Mouse (Mus musculus) stomach, embryonic 14.5 days (tissue): ENCODE results near the gene Gm13277. TPM values are rescaled to one million over a fixed set of nuclear protein-coding genes. Genes with fewer than 3 reads are reported as not detected.
"Not testable (repeated sequence)": the region's sequence is repeated elsewhere in the genome, so short reads cannot be mapped to it uniquely, and the experiment has no call there.

Source experiments
- ATAC-seq: fragments of 200-750 bp; cut with Nextera tagmentation; 2 replicates; pipeline ENCODE4 v1.8.0; 2017; ENCODE audit warnings: low read depth, moderate TSS enrichment; ENCODE audit not compliant: insufficient number of reproducible peaks, insufficient read depth, low FRiP score
- H3K27ac ChIP-seq: fragments of 300-500 bp; sonication (generic); 2 replicates; pipeline ENCODE4 v1.5.1; 2014; ENCODE audit warnings: mild to moderate bottlenecking, low read length, moderate library complexity, mixed read lengths
- H3K27me3 ChIP-seq: fragments of 300-500 bp; sonication (generic); 2 replicates; pipeline ENCODE4 v1.6.1; 2014; ENCODE audit warnings: low read length, control low read depth, mixed read lengths; ENCODE audit not compliant: control insufficient read depth, insufficient read depth
- H3K36me3 ChIP-seq: fragments of 300-500 bp; sonication (generic); 2 replicates; pipeline ENCODE4 v1.6.1; 2014; ENCODE audit warnings: mild to moderate bottlenecking, control low read depth, low read length, moderate library complexity, mixed read lengths; ENCODE audit not compliant: control insufficient read depth, insufficient read depth
- H3K4me1 ChIP-seq: fragments of 300-500 bp; sonication (generic); 2 replicates; pipeline ENCODE4 v1.6.1; 2014; ENCODE audit warnings: low read length, control low read depth, mixed read lengths; ENCODE audit not compliant: control insufficient read depth, insufficient read depth
- H3K4me2 ChIP-seq: fragments of 300-500 bp; sonication (generic); replicated peaks from 2 replicates; pipeline ENCODE4 v1.6.1; 2014; ENCODE audit warnings: low read depth, low read length, control low read depth
- H3K4me3 ChIP-seq: fragments of 300-500 bp; sonication (generic); 2 replicates; pipeline ENCODE4 v1.5.1; 2014; ENCODE audit warnings: low read depth, low read length, control low read depth
- H3K9ac ChIP-seq: fragments of 300-500 bp; sonication (generic); replicated peaks from 2 replicates; pipeline ENCODE4 v1.6.1; 2014; ENCODE audit warnings: low read depth, mild to moderate bottlenecking, control low read depth, low read length, moderate library complexity, mixed read lengths
- H3K9me3 ChIP-seq: fragments of 300-500 bp; sonication (generic); 2 replicates; pipeline ENCODE4 v1.6.1; 2016; ENCODE audit warnings: low read depth, low read length, control low read depth; ENCODE audit not compliant: control insufficient read depth
- WGBS: fragments of 180-500 bp; shearing (Covaris S2); extraction: QIAGEN DNeasy Blood & Tissue Kit; methylation state at CpG from one replicate; pipeline ENCODE4 v1.1.7; 2014; 5-methylcytosine and 5-hydroxymethylcytosine counted together
- polyA plus RNA-seq: library from polyadenylated mRNA; unstranded; fragments of >200 nt; fragmentation: Nextera tagmentation; extraction: Ambion mirVana; gene quantifications from 2 replicates; pipeline ENCODE4 v1.2.1, GENCODE M21; 2014

The Gm13277 gene
- polyA plus RNA-seq, 1 experiment from 2014 or later: not detected

DNA sequence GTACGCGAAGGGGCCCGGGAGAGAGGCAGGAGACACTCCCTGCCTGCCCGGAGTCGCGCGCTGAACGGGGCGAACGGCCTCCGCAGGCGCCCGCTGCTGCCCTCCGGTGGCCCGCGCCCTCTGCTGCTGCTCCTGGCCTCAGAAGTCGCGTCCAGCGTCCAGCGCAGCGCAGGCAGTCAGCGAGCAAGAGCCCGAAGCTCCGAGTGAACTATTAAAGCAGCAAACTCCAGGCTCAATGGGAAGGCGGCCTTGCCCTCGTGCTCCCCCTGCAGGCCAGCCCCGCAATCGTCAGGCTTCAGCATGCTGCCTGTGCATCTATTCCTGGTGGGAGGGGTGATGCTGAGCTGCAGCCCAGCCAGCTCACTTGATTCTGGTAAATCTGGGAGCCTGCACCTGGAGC is 8.7 kb downstream of the Gm13277 start, which contains the start of gene Gm13279:
Gene Gm13279 (plus strand): TSS at position 301 of the 400 bp plus-strand sequence.
- not testable (repeated sequence) for H3K27me3 ChIP-seq, H3K36me3 ChIP-seq, H3K27ac ChIP-seq, H3K4me3 ChIP-seq, ATAC-seq, H3K4me2 ChIP-seq, H3K4me1 ChIP-seq, H3K9ac ChIP-seq, H3K9me3 ChIP-seq
- no CpG with 5 or more reads among the region's 28 CpGs for WGBS

DNA sequence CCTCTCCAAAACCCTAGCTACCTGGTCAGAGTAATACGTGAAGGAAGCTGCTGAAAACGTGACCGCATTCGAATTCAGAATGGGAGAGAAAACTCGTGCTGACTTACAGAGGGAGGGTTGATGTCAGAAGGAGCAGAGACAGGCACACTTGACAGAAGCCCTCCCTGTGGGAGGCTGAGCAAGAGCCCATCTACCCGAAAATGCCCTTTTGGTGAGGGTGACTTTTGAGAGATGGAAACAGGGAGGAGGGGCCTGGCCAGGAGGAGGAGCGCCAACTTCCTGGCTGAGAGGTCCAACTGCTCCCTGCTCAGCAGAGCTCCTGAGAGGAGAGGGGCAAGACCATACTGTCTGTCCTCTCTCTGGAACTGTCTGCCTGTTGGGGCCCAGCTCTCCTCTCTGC is 10.9 kb downstream of the Gm13277 start, which contains the start of gene Gm13285:
Gene Gm13285 (plus strand): TSS at position 301 of the 400 bp plus-strand sequence.
- WGBS: 25% methylated on average over 1 of the region's 7 CpGs
- not testable (repeated sequence) for ATAC-seq

DNA sequence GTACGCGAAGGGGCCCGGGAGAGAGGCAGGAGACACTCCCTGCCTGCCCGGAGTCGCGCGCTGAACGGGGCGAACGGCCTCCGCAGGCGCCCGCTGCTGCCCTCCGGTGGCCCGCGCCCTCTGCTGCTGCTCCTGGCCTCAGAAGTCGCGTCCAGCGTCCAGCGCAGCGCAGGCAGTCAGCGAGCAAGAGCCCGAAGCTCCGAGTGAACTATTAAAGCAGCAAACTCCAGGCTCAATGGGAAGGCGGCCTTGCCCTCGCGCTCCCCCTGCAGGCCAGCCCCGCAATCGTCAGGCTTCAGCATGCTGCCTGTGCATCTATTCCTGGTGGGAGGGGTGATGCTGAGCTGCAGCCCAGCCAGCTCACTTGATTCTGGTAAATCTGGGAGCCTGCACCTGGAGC is 14.5 kb downstream of the Gm13277 start, which contains the start of gene Gm13287:
Gene Gm13287 (plus strand): TSS at position 301 of the 400 bp plus-strand sequence.
- WGBS: no CpG with 5 or more reads among the region's 29 CpGs
- H3K27ac ChIP-seq, H3K4me2 ChIP-seq, ATAC-seq, H3K27me3 ChIP-seq, H3K36me3 ChIP-seq, H3K9ac ChIP-seq, H3K4me3 ChIP-seq, H3K4me1 ChIP-seq, H3K9me3 ChIP-seq: not testable (repeated sequence)

More for the DNA sequence above, 10.9 kb downstream of the Gm13277 start, which contains the start of gene Gm13285:
- H3K4me1 ChIP-seq, H3K4me2 ChIP-seq, H3K9me3 ChIP-seq, H3K27ac ChIP-seq, H3K4me3 ChIP-seq, H3K9ac ChIP-seq, H3K36me3 ChIP-seq, H3K27me3 ChIP-seq: not testable (repeated sequence)

DNA sequence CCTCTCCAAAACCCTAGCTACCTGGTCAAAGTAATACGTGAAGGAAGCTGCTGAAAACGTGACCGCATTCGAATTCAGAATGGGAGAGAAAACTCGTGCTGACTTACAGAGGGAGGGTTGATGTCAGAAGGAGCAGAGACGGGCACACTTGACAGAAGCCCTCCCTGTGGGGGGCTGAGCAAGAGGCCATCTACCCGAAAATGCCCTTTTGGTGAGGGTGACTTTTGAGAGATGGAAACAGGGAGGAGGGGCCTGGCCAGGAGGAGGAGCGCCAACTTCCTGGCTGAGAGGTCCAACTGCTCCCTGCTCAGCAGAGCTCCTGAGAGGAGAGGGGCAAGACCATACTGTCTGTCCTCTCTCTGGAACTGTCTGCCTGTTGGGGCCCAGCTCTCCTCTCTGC is 16.8 kb downstream of the Gm13277 start, which contains the start of gene Gm13288:
Gene Gm13288 (plus strand): TSS at position 301 of the 400 bp plus-strand sequence.
- H3K4me2 ChIP-seq, H3K9me3 ChIP-seq, H3K27ac ChIP-seq, ATAC-seq, H3K9ac ChIP-seq, H3K36me3 ChIP-seq, H3K4me1 ChIP-seq, H3K4me3 ChIP-seq, H3K27me3 ChIP-seq: not testable (repeated sequence)
- WGBS: no CpG with 5 or more reads among the region's 8 CpGs

GRCm38 (mm10) chr4:88805761-88806160 is 17.3 kb downstream of the Gm13277 start:
- H3K4me3 ChIP-seq, H3K27ac ChIP-seq, H3K4me2 ChIP-seq, H3K9me3 ChIP-seq, H3K36me3 ChIP-seq, H3K4me1 ChIP-seq, H3K9ac ChIP-seq, ATAC-seq, H3K27me3 ChIP-seq: not testable (repeated sequence)
- no CpG with 5 or more reads among the region's 34 CpGs for WGBS

DNA sequence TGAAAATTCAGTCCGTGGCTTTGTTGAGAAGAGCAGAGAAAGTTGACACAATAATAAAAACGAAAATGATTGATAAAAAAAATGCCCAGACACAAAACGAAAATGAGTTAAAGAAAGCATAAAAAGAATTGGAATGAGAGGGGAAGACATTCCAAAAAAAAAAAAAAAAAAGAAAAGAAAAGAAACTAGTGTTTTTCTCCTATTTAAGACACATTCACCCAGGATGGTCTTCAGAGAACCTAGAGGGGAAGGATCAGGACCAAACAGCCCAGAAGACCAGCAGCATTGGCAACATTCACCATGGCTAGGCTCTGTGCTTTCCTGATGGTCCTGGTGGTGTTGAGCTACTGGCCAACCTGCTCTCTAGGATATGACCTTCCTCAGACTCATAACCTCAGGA is 27.5 kb downstream of the Gm13277 start, which contains the start of gene Ifna7:
Gene Ifna7 (plus strand): TSS at position 301 of the 400 bp plus-strand sequence.
- WGBS: 52% methylated on average over 3 of the region's 3 CpGs
- Histone ChIP-seq H3K27ac (no peak within 1 kb of the TSS), H3K27me3 (no peaks in the 10 kb centered on the region; the same call in 1 of the 2 replicates), H3K36me3 (no peaks in the 10 kb centered on the region), H3K4me2 (no peak within 1 kb of the TSS), H3K4me3 (no peak within 1 kb of the TSS), H3K9me3 (no peaks in the 10 kb centered on the region), H3K4me1 (no peaks in the 10 kb centered on the region), H3K9ac (no peak within 1 kb of the TSS)
- ATAC-seq: no peak

DNA sequence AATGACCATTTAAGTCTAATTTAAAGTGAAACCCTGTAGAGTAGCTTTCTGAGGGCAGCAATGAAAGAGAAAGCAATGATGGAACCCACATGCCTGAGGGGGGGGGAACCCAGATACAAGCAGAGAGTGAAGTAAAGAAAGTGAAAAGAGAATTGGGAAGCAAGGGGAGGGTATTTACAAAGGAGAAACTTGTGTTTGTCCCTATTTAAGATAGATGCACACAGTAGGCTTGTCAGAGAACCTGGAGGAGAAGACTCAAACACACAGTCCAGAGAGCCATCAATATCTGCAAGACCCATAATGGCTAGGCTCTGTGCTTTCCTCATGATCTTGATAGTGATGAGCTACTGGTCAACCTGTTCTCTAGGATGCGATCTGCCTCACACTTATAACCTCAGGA is 31.2 kb downstream of the Gm13277 start, which contains the start of gene Ifna11:
Gene Ifna11 (plus strand): TSS at position 301 of the 400 bp plus-strand sequence.
- WGBS: 90% methylated on average over 1 of the region's 1 CpGs
- Histone ChIP-seq H3K27ac (no peak within 1 kb of the TSS), H3K9me3 (no peaks in the 10 kb centered on the region), H3K4me3 (no peak within 1 kb of the TSS), H3K9ac (no peak within 1 kb of the TSS), H3K27me3 (no peaks in the 10 kb centered on the region; the same call in 1 of the 2 replicates), H3K4me2 (no peak within 1 kb of the TSS), H3K36me3 (no peaks in the 10 kb centered on the region), H3K4me1 (no peaks in the 10 kb centered on the region)
- ATAC-seq: no peak

- Histone ChIP-seq H3K9ac (no peak overlapping the region), H3K4me2 (no peak overlapping the region), H3K4me1 (no peaks in the 10 kb centered on the region), H3K27me3 (no peaks in the 10 kb centered on the region; the same call in 1 of the 2 replicates), H3K4me3 (no peak overlapping the region), H3K27ac (no peak overlapping the region), H3K36me3 (no peaks in the 10 kb centered on the region), H3K9me3 (no peaks in the 10 kb centered on the region)
- WGBS: 26% methylated on average over 4 of the region's 4 CpGs
- ATAC-seq: no peak
These were observed 34.6 kb downstream of the Gm13277 start for GRCm38 (mm10) chr4:88822995-88823394.

- H3K9me3 ChIP-seq, H3K27ac ChIP-seq, H3K4me1 ChIP-seq, H3K9ac ChIP-seq, ATAC-seq, H3K27me3 ChIP-seq, H3K4me3 ChIP-seq, H3K36me3 ChIP-seq, H3K4me2 ChIP-seq: not testable (repeated sequence)
These were observed 38.7 kb downstream of the Gm13277 start, which contains the start of gene Ifna6 for GRCm38 (mm10) chr4:88827116-88827515. Ifna6 (plus strand) TSS chr4:88827416.
